Mouse (Mus musculus) forebrain, embryonic 12.5 days (tissue): ENCODE results near the gene Rnls. TPM values are rescaled to one million over a fixed set of nuclear protein-coding genes. Genes with fewer than 3 reads are reported as not detected.

Experiments used
- ATAC-seq: fragments of 200-750 bp; cut with Nextera tagmentation; 2 replicates; pipeline ENCODE4 v1.8.0; 2017; ENCODE audit warnings: moderate TSS enrichment; ENCODE audit not compliant: low FRiP score
- H3K27ac ChIP-seq: fragments of 300-500 bp; sonication (generic); 2 replicates; pipeline ENCODE4 v1.5.1; 2016; ENCODE audit warnings: mild to moderate bottlenecking
- H3K27me3 ChIP-seq: fragments of 300-500 bp; sonication (generic); 2 replicates; pipeline ENCODE4 v1.6.1; 2016; ENCODE audit warnings: mild to moderate bottlenecking
- H3K36me3 ChIP-seq: fragments of 300-500 bp; sonication (generic); replicated peaks from 2 replicates; pipeline ENCODE4 v1.6.1; 2016; ENCODE audit warnings: mild to moderate bottlenecking
- H3K4me1 ChIP-seq: fragments of 300-500 bp; sonication (generic); 2 replicates; pipeline ENCODE4 v1.6.1; 2016
- H3K4me2 ChIP-seq: fragments of 300-500 bp; sonication (generic); 2 replicates; pipeline ENCODE4 v1.6.1; 2016; ENCODE audit warnings: mild to moderate bottlenecking, moderate library complexity
- H3K4me3 ChIP-seq: fragments of 300-500 bp; sonication (generic); replicated peaks from 2 replicates; pipeline ENCODE4 v1.5.1; 2016; ENCODE audit warnings: mild to moderate bottlenecking
- H3K9ac ChIP-seq: fragments of 300-500 bp; sonication (generic); 2 replicates; pipeline ENCODE4 v1.6.1; 2016; ENCODE audit warnings: mild to moderate bottlenecking
- H3K9me3 ChIP-seq: fragments of 300-500 bp; sonication (generic); 2 replicates; pipeline ENCODE4 v1.6.1; 2016
- WGBS: fragments of 180-500 bp; shearing (Covaris S2); methylation state at CpG from one replicate; pipeline ENCODE4 v1.1.7; 2016; 5-methylcytosine and 5-hydroxymethylcytosine counted together
- polyA plus RNA-seq: library from polyadenylated mRNA; unstranded; fragments of >200 nt; fragmentation: Nextera tagmentation; extraction: Ambion mirVana; gene quantifications from 2 replicates; pipeline ENCODE4 v1.2.1, GENCODE M21; 2016

The Rnls gene
- polyA plus RNA-seq, 1 experiment from 2014 or later = 6.2 TPM

- Histone ChIP-seq H3K36me3 (no peaks in the 10 kb centered on the region), H3K4me1 (no peaks in the 10 kb centered on the region), H3K4me3 (no peak overlapping the region), H3K9me3 (no peaks in the 10 kb centered on the region), H3K27ac (no peak overlapping the region), H3K9ac (no peak overlapping the region), H3K4me2 (no peak overlapping the region), H3K27me3 (no peaks in the 10 kb centered on the region)
- 87% methylated on average over 5 of the region's 5 CpGs for WGBS
- no peak for ATAC-seq
Observed at GRCm38 (mm10) chr19:33252226-33252625, 139.9 kb downstream of the Rnls start.

DNA sequence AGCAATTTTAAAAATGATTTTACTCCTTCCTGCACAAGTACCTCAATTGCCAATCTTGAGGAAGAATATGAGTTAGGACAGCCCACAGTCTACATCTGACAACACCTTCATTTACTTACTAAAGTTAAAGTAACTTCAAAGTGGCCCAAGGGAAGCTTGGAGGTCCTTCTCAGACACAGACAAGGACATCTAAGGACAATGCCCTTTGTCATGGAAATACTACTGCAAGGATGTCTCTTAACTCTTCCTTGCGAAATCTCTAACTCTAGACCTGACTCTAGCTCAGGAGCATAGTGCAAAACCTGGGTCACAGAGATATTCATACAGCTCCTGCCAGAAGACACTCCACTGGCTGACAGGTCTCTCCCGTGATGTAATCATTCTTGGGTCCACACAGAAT is 147.9 kb downstream of the Rnls start:
- Histone ChIP-seq H3K27ac (no peak overlapping the region), H3K27me3 (no peaks in the 10 kb centered on the region), H3K4me3 (no peak overlapping the region), H3K4me1 (no peaks in the 10 kb centered on the region), H3K9me3 (no peaks in the 10 kb centered on the region), H3K9ac (no peak overlapping the region), H3K36me3 (no peaks in the 10 kb centered on the region), H3K4me2 (no peak overlapping the region)
- WGBS = 86% methylated on average over 2 of the region's 2 CpGs
- no peak for ATAC-seq

GRCm38 (mm10) chr19:33240386-33240785 is 151.7 kb downstream of the Rnls start:
- Histone ChIP-seq H3K4me3 (no peak overlapping the region), H3K4me2 (no peak overlapping the region), H3K27ac (no peak overlapping the region), H3K9me3 (no peaks in the 10 kb centered on the region), H3K4me1 (no peaks in the 10 kb centered on the region), H3K36me3 (no peaks in the 10 kb centered on the region), H3K27me3 (no peaks in the 10 kb centered on the region), H3K9ac (no peak overlapping the region)
- ATAC-seq = no peak
- 89% methylated on average over 2 of the region's 2 CpGs for WGBS

DNA sequence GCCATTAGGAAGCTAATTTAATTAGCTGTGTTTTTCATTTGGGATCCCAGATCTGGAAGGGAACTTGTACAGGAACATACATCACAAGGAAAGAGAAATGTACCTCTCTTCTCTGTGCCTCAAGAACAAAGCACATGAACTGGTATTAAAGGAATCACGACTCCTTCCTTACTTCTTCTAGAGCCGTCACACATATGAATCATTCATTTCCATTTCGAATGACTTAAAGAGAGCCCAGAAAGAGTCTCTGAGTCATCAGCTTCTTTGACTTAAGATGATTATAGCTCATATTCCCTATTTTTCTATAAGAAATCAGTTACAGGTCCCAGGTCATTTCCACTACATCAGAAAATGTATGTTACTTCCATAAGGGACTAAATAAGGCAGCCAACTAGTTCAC is 159.2 kb downstream of the Rnls start:
- Histone ChIP-seq H3K4me3 (no peak overlapping the region), H3K9ac (no peak overlapping the region), H3K27me3 (0 out of 2 replicates have a peak, but pooled peaks cover 2% of the 10 kb centered on the region), H3K36me3 (no peaks in the 10 kb centered on the region), H3K4me1 (no peaks in the 10 kb centered on the region), H3K9me3 (no peaks in the 10 kb centered on the region), H3K27ac (no peak overlapping the region), H3K4me2 (no peak overlapping the region)
- 85% methylated on average over 3 of the region's 3 CpGs for WGBS
- ATAC-seq = no peak

GRCm38 (mm10) chr19:33231303-33231702 is 160.8 kb downstream of the Rnls start:
- Histone ChIP-seq H3K9ac (no peak overlapping the region), H3K9me3 (no peaks in the 10 kb centered on the region), H3K4me3 (no peak overlapping the region), H3K4me2 (no peak overlapping the region), H3K27ac (no peak overlapping the region), H3K27me3 (0 out of 2 replicates have a peak, but pooled peaks cover 5% of the 10 kb centered on the region), H3K4me1 (no peaks in the 10 kb centered on the region), H3K36me3 (no peaks in the 10 kb centered on the region)
- WGBS = 60% methylated on average over 6 of the region's 6 CpGs
- no peak for ATAC-seq

DNA sequence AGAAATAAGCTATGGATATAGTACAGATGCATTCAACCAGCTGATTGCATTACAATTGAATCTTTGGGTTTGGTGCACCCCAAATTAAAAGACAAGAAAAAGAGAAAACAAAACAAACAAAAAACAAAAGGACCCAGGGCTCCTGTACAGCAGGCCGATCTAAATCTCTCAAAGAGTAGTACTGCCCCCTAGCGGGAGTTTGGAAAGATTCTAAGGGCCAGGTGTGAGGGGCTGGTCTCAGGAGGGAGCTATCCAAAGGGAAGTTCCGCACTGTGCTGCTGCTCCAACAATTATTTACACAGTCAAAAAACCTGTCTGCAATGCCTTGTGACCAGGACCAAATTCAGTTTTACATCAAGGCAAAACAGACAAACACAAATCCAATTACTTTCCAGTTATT is 165.1 kb downstream of the Rnls start:
- H3K4me2 ChIP-seq = no peak overlapping the region
- no peaks in the 10 kb centered on the region for H3K9me3 ChIP-seq
- H3K4me3 ChIP-seq = no peak overlapping the region
- no peak overlapping the region for H3K9ac ChIP-seq
- peaks cover 20% of the 10 kb centered on the region for H3K4me1 ChIP-seq
- 0 out of 2 replicates have a peak, but pooled peaks cover 5% of the 10 kb centered on the region for H3K27me3 ChIP-seq
- no peaks in the 10 kb centered on the region for H3K36me3 ChIP-seq
- peak; percentile 91 for ATAC-seq
- no peak overlapping the region for H3K27ac ChIP-seq
- WGBS = 6% methylated on average over 3 of the region's 3 CpGs

DNA sequence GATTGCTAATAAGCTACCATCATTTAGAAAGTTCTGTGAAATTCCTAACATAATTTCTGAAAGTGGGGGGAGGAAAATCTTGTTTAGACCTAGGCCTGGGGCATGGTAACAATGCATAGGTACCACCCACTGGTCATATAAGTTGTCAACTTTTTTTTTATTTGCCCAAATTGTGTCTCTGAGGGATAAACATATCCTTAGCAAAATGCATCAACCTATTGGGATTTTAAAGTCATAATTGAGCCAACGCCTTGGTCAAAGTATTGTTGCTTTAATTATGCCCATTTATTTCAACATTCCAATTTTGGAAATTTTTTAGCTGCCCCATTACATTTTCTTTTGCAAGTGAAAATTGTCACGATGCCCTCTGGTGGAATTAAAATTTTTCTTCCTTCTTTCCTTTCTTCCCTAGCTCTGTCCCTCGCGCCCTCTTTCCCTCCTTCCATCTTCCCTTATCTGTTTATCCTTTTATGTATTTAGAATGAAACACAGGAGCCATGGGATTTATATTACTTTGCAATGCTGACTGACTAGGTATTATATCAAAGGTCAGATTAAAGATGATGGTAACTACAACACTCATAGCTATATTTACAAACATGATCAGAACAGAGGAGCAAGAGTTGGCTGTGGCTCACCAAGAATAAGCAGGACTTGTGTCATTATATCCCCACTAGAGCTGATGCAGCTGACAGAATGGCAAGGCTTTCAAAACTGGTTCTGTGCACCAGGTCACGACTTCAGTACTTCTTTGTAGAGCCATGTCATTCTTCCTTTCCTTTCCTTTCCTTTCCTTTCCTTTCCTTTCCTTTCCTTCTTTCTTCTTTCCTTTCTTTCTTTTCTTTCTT is 166.0 kb downstream of the Rnls start:
- 69% methylated on average over 5 of the region's 5 CpGs for WGBS
- H3K27ac ChIP-seq = no peak overlapping the region
- H3K9me3 ChIP-seq = no peaks in the 10 kb centered on the region
- no peak overlapping the region for H3K4me3 ChIP-seq
- no peak overlapping the region for H3K4me2 ChIP-seq
- H3K9ac ChIP-seq = no peak overlapping the region
- ATAC-seq = no peak
- no peaks in the 10 kb centered on the region for H3K36me3 ChIP-seq
- H3K27me3 ChIP-seq = 0 out of 2 replicates have a peak, but pooled peaks cover 5% of the 10 kb centered on the region
- peaks cover 20% of the 10 kb centered on the region for H3K4me1 ChIP-seq

GRCm38 (mm10) chr19:33225002-33225376 is 167.1 kb downstream of the Rnls start:
- H3K27me3 ChIP-seq = 0 out of 2 replicates have a peak, but pooled peaks cover 5% of the 10 kb centered on the region
- whole genome bisulfite sequencing = 94% methylated on average over 9 of the region's 9 CpGs
- no peak overlapping the region for H3K27ac ChIP-seq
- peaks cover 20% of the 10 kb centered on the region for H3K4me1 ChIP-seq
- no peaks in the 10 kb centered on the region for H3K36me3 ChIP-seq
- no peak overlapping the region for H3K4me3 ChIP-seq
- no peak overlapping the region for H3K4me2 ChIP-seq
- H3K9ac ChIP-seq = no peak overlapping the region
- no peaks in the 10 kb centered on the region for H3K9me3 ChIP-seq
- no peak for ATAC-seq

DNA sequence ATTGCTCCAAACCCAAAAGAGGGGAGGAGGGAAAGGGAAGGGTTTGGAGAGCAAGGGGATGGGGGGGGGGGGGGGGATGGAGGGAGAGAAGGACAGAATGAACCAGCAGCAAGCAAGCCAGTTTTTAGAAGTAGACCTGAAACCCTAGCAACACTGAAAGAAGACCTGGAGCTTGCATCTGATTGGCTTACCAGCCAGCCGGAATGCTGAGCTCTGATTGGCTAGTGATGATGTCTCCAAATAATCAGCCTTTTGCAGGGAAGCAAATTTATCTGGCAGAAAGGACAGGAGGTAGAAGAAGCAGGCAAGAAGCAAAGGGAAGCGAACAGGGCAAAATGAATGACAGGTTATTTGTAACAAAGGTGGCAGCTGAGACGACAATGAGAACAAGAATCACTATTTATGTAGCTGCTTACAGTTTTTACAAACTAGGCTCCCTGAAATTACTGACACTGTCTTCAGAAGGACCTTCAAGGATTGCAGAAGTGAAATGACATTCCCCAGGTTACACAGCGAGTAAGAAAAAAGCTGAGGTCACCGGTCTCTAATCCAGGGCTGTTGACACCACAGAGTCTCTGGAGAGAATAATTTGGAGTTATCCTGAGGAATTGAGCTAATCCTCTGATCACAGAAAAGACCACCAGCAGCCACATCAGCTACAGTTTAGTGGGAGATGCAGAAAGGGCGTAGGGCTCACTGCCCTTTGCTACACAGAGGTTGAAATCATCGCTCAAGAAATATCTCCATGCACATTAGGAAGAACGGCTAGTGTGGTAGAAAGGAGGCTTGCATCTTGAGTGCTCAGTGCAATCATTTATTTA is 167.7 kb downstream of the Rnls start:
- Histone ChIP-seq H3K4me1 (peaks cover 20% of the 10 kb centered on the region), H3K4me2 (no peak overlapping the region; the same call in 1 of the 2 replicates), H3K4me3 (no peak overlapping the region), H3K27me3 (0 out of 2 replicates have a peak, but pooled peaks cover 5% of the 10 kb centered on the region), H3K36me3 (no peaks in the 10 kb centered on the region), H3K9me3 (no peaks in the 10 kb centered on the region), H3K27ac (no peak overlapping the region), H3K9ac (no peak overlapping the region)
- ATAC-seq = peak; percentile 83
- WGBS = 40% methylated on average over 8 of the region's 8 CpGs

DNA sequence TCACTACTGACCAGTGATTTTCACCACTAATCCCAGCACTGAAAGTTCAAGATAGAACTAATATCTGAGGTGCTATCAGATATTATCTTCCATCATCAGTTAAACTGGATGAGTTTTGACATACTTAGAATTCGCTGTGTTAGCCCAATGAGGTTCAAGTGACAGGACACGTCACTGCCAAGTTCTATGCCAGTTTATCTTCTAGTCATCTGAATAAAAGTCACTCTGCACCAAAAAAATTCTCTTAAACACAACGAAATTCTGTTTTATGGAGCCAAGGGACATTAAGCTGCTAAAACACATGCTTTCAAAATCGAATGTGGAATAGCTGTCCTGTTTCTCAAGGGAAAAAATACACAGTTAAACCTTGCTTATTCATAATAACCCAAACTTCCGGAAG is 168.3 kb downstream of the Rnls start:
- Histone ChIP-seq H3K9me3 (no peaks in the 10 kb centered on the region), H3K4me1 (peaks cover 20% of the 10 kb centered on the region), H3K4me3 (no peak overlapping the region), H3K9ac (no peak overlapping the region), H3K27me3 (0 out of 2 replicates have a peak, but pooled peaks cover 5% of the 10 kb centered on the region), H3K4me2 (no peak overlapping the region; the same call in 1 of the 2 replicates), H3K27ac (no peak overlapping the region), H3K36me3 (no peaks in the 10 kb centered on the region)
- no peak for ATAC-seq
- WGBS = 62% methylated on average over 5 of the region's 5 CpGs

GRCm38 (mm10) chr19:33223276-33223675 is 168.8 kb downstream of the Rnls start:
- H3K27me3 ChIP-seq = 0 out of 2 replicates have a peak, but pooled peaks cover 5% of the 10 kb centered on the region
- no peak overlapping the region for H3K4me3 ChIP-seq
- ATAC-seq = no peak
- no peak overlapping the region for H3K4me2 ChIP-seq
- H3K27ac ChIP-seq = no peak overlapping the region
- no peak overlapping the region for H3K9ac ChIP-seq
- peaks cover 20% of the 10 kb centered on the region for H3K4me1 ChIP-seq
- no peaks in the 10 kb centered on the region for H3K9me3 ChIP-seq
- WGBS = 51% methylated on average over 6 of the region's 6 CpGs
- no peaks in the 10 kb centered on the region for H3K36me3 ChIP-seq

- WGBS = 25% methylated on average over 12 of the region's 12 CpGs
- Histone ChIP-seq H3K36me3 (no peaks in the 10 kb centered on the region), H3K4me1 (peaks cover 20% of the 10 kb centered on the region), H3K4me2 (no peak overlapping the region), H3K9me3 (no peaks in the 10 kb centered on the region), H3K27me3 (0 out of 2 replicates have a peak, but pooled peaks cover 1% of the 10 kb centered on the region), H3K9ac (no peak overlapping the region), H3K4me3 (no peak overlapping the region), H3K27ac (no peak overlapping the region)
- no peak for ATAC-seq
Observed at GRCm38 (mm10) chr19:33222595-33223223, 169.4 kb downstream of the Rnls start.
